Mouse (Mus musculus) natural killer cell, adult 2 months (primary cell): ENCODE results near the gene Tgfbr2.

ENCODE experiments used
- DNase-seq, 2 experiments: peaks; one replicate each; pipeline ENCODE4 v3.0.0; 2022; ENCODE audit warnings: low spot score in 2 of 2

The Tgfbr2 gene

GRCm38 (mm10) chr9:116115875-116116274, 59.3 kb downstream of the Tgfbr2 start:
- DNase-seq = no peak

- peak; percentile 59 to 73 for DNase-seq
Measured at GRCm38 (mm10) chr9:116114339-116114738, 60.8 kb downstream of the Tgfbr2 start.

GRCm38 (mm10) chr9:116111149-116111970, 63.8 kb downstream of the Tgfbr2 start:
- DNase-seq = no peak

- no peak for DNase-seq
Measured at GRCm38 (mm10) chr9:116108729-116109128, 66.4 kb downstream of the Tgfbr2 start.

- DNase-seq = no peak
Measured at GRCm38 (mm10) chr9:116104770-116105169, 70.4 kb downstream of the Tgfbr2 start.

GRCm38 (mm10) chr9:116101842-116102241, 73.3 kb downstream of the Tgfbr2 start:
- no peak for DNase-seq

- DNase-seq = no peak
Measured at GRCm38 (mm10) chr9:116100015-116100414, 75.1 kb downstream of the Tgfbr2 start.

- DNase-seq = no peak
Measured at GRCm38 (mm10) chr9:116099596-116099993, 75.6 kb downstream of the Tgfbr2 start.

GRCm38 (mm10) chr9:116098724-116099595, 76.2 kb downstream of the Tgfbr2 start:
- DNase-seq = no peak

- DNase-seq = no peak
Measured at GRCm38 (mm10) chr9:116091921-116092320, 83.2 kb downstream of the Tgfbr2 start.

- no peak for DNase-seq
Measured at GRCm38 (mm10) chr9:116091101-116091841, 83.9 kb downstream of the Tgfbr2 start.

GRCm38 (mm10) chr9:116090296-116090695, 84.9 kb downstream of the Tgfbr2 start:
- DNase-seq = no peak

- peak in 1 of 2 experiments; percentile 26 for DNase-seq
Measured at GRCm38 (mm10) chr9:116088912-116089311, 86.2 kb downstream of the Tgfbr2 start.

- peak; percentile 70 to 77 for DNase-seq
Measured at GRCm38 (mm10) chr9:116087880-116088279, 87.3 kb downstream of the Tgfbr2 start.

GRCm38 (mm10) chr9:116087263-116087662, 87.9 kb downstream of the Tgfbr2 start:
- DNase-seq = no peak

GRCm38 (mm10) chr9:116085999-116086398, 89.2 kb downstream of the Tgfbr2 start:
- DNase-seq = no peak

GRCm38 (mm10) chr9:116084324-116084931, 90.7 kb downstream of the Tgfbr2 start:
- DNase-seq = peak; percentile 62 to 67

- DNase-seq = peak in 1 of 2 experiments; percentile 21
Measured at GRCm38 (mm10) chr9:116083726-116084323, 91.3 kb downstream of the Tgfbr2 start.

GRCm38 (mm10) chr9:116083300-116083699, 91.9 kb downstream of the Tgfbr2 start:
- DNase-seq = no peak

GRCm38 (mm10) chr9:116081781-116082180, 93.4 kb downstream of the Tgfbr2 start:
- no peak for DNase-seq

- DNase-seq = no peak
Measured at GRCm38 (mm10) chr9:116077419-116077818, 97.7 kb downstream of the Tgfbr2 start.
